Mouse (Mus musculus) CH12.LX (cell line): ENCODE data around the gene Aldh2. TPM values are rescaled to one million over a fixed set of nuclear protein-coding genes. Genes with fewer than 3 reads are reported as not detected.
A peak's percentile ranks its signal among the peaks of the same experiment; 100 is the strongest.

ENCODE experiments used
- DNase-seq: peaks from one replicate; pipeline ENCODE4 v3.0.0-alpha.2; 2013; ENCODE audit errors: extremely low read depth
- H3K27ac ChIP-seq: 2 replicates; pipeline ENCODE4 v1.5.1; 2012; ENCODE audit warnings: low read depth, mild to moderate bottlenecking, control low read depth, moderate library complexity; ENCODE audit not compliant: insufficient read depth
- H3K27me3 ChIP-seq: replicated peaks from 2 replicates; pipeline ENCODE3; 2012; ENCODE audit warnings: inconsistent platforms
- H3K36me3 ChIP-seq, 2 experiments: replicated peaks in 1 of 2; 2 replicates each; pipeline versions ENCODE3 to v1.6.1; 2012; ENCODE audit warnings: inconsistent platforms in 1 of 2, low read length in 1 of 2, mild to moderate bottlenecking in 1 of 2, mixed read lengths in 1 of 2, moderate library complexity in 1 of 2; ENCODE audit not compliant: control insufficient read depth in 1 of 2, insufficient read depth in 1 of 2
- H3K4me1 ChIP-seq, 2 experiments: 2 replicates each; pipeline ENCODE4 v1.6.1; 2012; ENCODE audit warnings: inconsistent platforms in 1 of 2, moderate library complexity in 1 of 2; ENCODE audit not compliant: insufficient read depth in 2 of 2, control insufficient read depth in 1 of 2
- H3K4me2 ChIP-seq: 2 replicates; pipeline ENCODE4 v1.6.1; 2012; ENCODE audit warnings: low read depth, mild to moderate bottlenecking, control low read depth; ENCODE audit not compliant: poor library complexity, insufficient read depth, severe bottlenecking
- H3K4me3 ChIP-seq, 3 experiments: fragments of 150-350 bp in 1 of 3; sonication (generic) in 1 of 3; replicated peaks in 1 of 3; 2 replicates each; pipeline versions ENCODE3 to v1.5.1; 2011 to 2012; ENCODE audit warnings: low read depth in 2 of 3, low read length in 2 of 3, mild to moderate bottlenecking in 2 of 3, moderate library complexity in 2 of 3, control low read depth in 1 of 3, improper control_type of control experiment in 1 of 3, inconsistent platforms in 1 of 3, mixed read lengths in 1 of 3; ENCODE audit not compliant: poor library complexity in 1 of 3
- H3K79me2 ChIP-seq: replicated peaks from 2 replicates; pipeline ENCODE4 v1.6.1; 2012; ENCODE audit warnings: mild to moderate bottlenecking, moderate library complexity; ENCODE audit not compliant: control insufficient read depth, poor library complexity, insufficient read depth, severe bottlenecking; ENCODE audit errors: extremely low read depth
- H3K9ac ChIP-seq: 2 replicates; pipeline ENCODE4 v1.6.1; 2012; ENCODE audit warnings: low read depth, mild to moderate bottlenecking, control low read depth, moderate library complexity; ENCODE audit not compliant: insufficient read depth
- H3K9me3 ChIP-seq: replicated peaks from 2 replicates; pipeline ENCODE3; 2012; ENCODE audit warnings: low read length, inconsistent platforms, mixed read lengths
- BHLHE40 ChIP-seq: IDR thresholded peaks from 2 replicates; pipeline ENCODE4 v1.6.1; 2011; ENCODE audit warnings: mild to moderate bottlenecking, low read depth, low read length, improper control_type of control experiment
- CHD1 ChIP-seq: IDR thresholded peaks from 2 replicates; pipeline ENCODE4 v1.6.1; 2012; ENCODE audit warnings: low read depth, low read length, improper control_type of control experiment, inconsistent platforms
- CHD2 ChIP-seq: IDR thresholded peaks from 2 replicates; pipeline ENCODE4 v1.6.1; 2011; ENCODE audit warnings: low read length, improper control_type of control experiment
- CTCF ChIP-seq, 2 experiments: IDR thresholded peaks in 1 of 2; conservative IDR thresholded peaks in 1 of 2; 2 replicates each; pipeline ENCODE4 v1.5.1; 2011 to 2012; ENCODE audit warnings: low read depth in 2 of 2, low read length in 2 of 2, improper control_type of control experiment in 1 of 2, inconsistent platforms in 1 of 2, mild to moderate bottlenecking in 1 of 2, moderate library complexity in 1 of 2
- E2F4 ChIP-seq: IDR thresholded peaks from 2 replicates; pipeline ENCODE4 v1.6.1; 2011; ENCODE audit warnings: low read depth, low read length, improper control_type of control experiment; ENCODE audit not compliant: insufficient replicate concordance
- ELF1 ChIP-seq: IDR thresholded peaks from 2 replicates; pipeline ENCODE4 v1.6.1; 2014; ENCODE audit warnings: low read depth, mild to moderate bottlenecking, inconsistent platforms, low read length, improper control_type of control experiment
- EP300 ChIP-seq: IDR thresholded peaks from 2 replicates; pipeline ENCODE4 v1.6.1; 2011; ENCODE audit warnings: low read length, improper control_type of control experiment
- ETS1 ChIP-seq: conservative IDR thresholded peaks from 2 replicates; pipeline ENCODE4 v1.6.1; 2012; ENCODE audit warnings: low read depth, mild to moderate bottlenecking, inconsistent platforms, low read length, improper control_type of control experiment, moderate library complexity
- GABPA ChIP-seq: IDR thresholded peaks from 2 replicates; pipeline ENCODE4 v1.6.1; 2012; ENCODE audit warnings: low read depth, low read length, improper control_type of control experiment, inconsistent platforms; ENCODE audit not compliant: insufficient replicate concordance
- HCFC1 ChIP-seq: IDR thresholded peaks from 2 replicates; pipeline ENCODE4 v1.6.1; 2012; ENCODE audit warnings: low read depth, mild to moderate bottlenecking, inconsistent platforms, low read length, improper control_type of control experiment
- IRF4 ChIP-seq: IDR thresholded peaks from 2 replicates; pipeline ENCODE4 v1.6.1; 2014; ENCODE audit warnings: low read depth, mild to moderate bottlenecking, inconsistent platforms, low read length, improper control_type of control experiment
- JUN ChIP-seq: IDR thresholded peaks from 2 replicates; pipeline ENCODE4 v1.6.1; 2011; ENCODE audit warnings: low read depth, mild to moderate bottlenecking, low read length, improper control_type of control experiment, moderate library complexity; ENCODE audit not compliant: insufficient read depth
- JUND ChIP-seq: conservative IDR thresholded peaks from 2 replicates; pipeline ENCODE4 v1.6.1; 2011; ENCODE audit warnings: low read depth, low read length, improper control_type of control experiment
- KAT2A ChIP-seq: IDR thresholded peaks from 2 replicates; pipeline ENCODE4 v1.6.1; 2012; ENCODE audit warnings: low read length, improper control_type of control experiment, inconsistent platforms; ENCODE audit not compliant: insufficient replicate concordance
- MAFK ChIP-seq: IDR thresholded peaks from 2 replicates; pipeline ENCODE4 v1.6.1; 2011; ENCODE audit warnings: low read length, improper control_type of control experiment; ENCODE audit not compliant: insufficient replicate concordance
- MAX ChIP-seq: IDR thresholded peaks from 2 replicates; pipeline ENCODE4 v1.6.1; 2011; ENCODE audit warnings: low read length, improper control_type of control experiment
- MAZ ChIP-seq: IDR thresholded peaks from 2 replicates; pipeline ENCODE4 v1.6.1; 2012; ENCODE audit warnings: low read depth, mild to moderate bottlenecking, inconsistent platforms, low read length, improper control_type of control experiment, moderate library complexity
- MEF2A ChIP-seq: IDR thresholded peaks from 2 replicates; pipeline ENCODE4 v1.6.1; 2014; ENCODE audit warnings: low read depth, mild to moderate bottlenecking, inconsistent platforms, low read length, improper control_type of control experiment, borderline replicate concordance
- MXI1 ChIP-seq: IDR thresholded peaks from 2 replicates; pipeline ENCODE4 v1.6.1; 2011; ENCODE audit warnings: mild to moderate bottlenecking, low read depth, low read length, improper control_type of control experiment
- MYC ChIP-seq: IDR thresholded peaks from 2 replicates; pipeline ENCODE4 v1.6.1; 2011; ENCODE audit warnings: low read depth, mild to moderate bottlenecking, improper control_type of control experiment, low read length
- NELFE ChIP-seq: IDR thresholded peaks from 2 replicates; pipeline ENCODE4 v1.6.1; 2011; ENCODE audit warnings: low read depth, low read length, improper control_type of control experiment
- NRF1 ChIP-seq: IDR thresholded peaks from 2 replicates; pipeline ENCODE4 v1.6.1; 2014; ENCODE audit warnings: low read depth, mild to moderate bottlenecking, inconsistent platforms, low read length, improper control_type of control experiment, moderate library complexity
- PAX5 ChIP-seq: IDR thresholded peaks from 2 replicates; pipeline ENCODE4 v1.6.1; 2012; ENCODE audit warnings: low read length, inconsistent platforms, mixed read lengths
- POLR2A ChIP-seq: IDR thresholded peaks from 2 replicates; pipeline ENCODE4 v1.6.1; 2011; ENCODE audit warnings: low read depth, mild to moderate bottlenecking, improper control_type of control experiment, low read length
- POLR2AphosphoS2 ChIP-seq: IDR thresholded peaks from 2 replicates; pipeline ENCODE4 v1.6.1; 2011; ENCODE audit warnings: low read depth, low read length, improper control_type of control experiment
- RAD21 ChIP-seq: IDR thresholded peaks from 2 replicates; pipeline ENCODE4 v1.6.1; 2011; ENCODE audit warnings: low read depth, mild to moderate bottlenecking, low read length, improper control_type of control experiment, moderate library complexity
- RCOR1 ChIP-seq: conservative IDR thresholded peaks from 2 replicates; pipeline ENCODE4 v1.6.1; 2012; ENCODE audit warnings: low read depth, mild to moderate bottlenecking, inconsistent platforms, low read length, improper control_type of control experiment
- SIN3A ChIP-seq: IDR thresholded peaks from 2 replicates; pipeline ENCODE4 v1.6.1; 2012; ENCODE audit warnings: low read length, improper control_type of control experiment, inconsistent platforms
- SMC3 ChIP-seq: IDR thresholded peaks from 2 replicates; pipeline ENCODE4 v1.6.1; 2011; ENCODE audit warnings: low read depth, low read length, improper control_type of control experiment
- TBP ChIP-seq: conservative IDR thresholded peaks from 2 replicates; pipeline ENCODE4 v1.6.1; 2011; ENCODE audit warnings: low read depth, low read length, improper control_type of control experiment
- TCF12 ChIP-seq: IDR thresholded peaks from 2 replicates; pipeline ENCODE4 v1.6.1; 2014; ENCODE audit warnings: low read depth, mild to moderate bottlenecking, inconsistent platforms, low read length, improper control_type of control experiment
- UBTF ChIP-seq: IDR thresholded peaks from 2 replicates; pipeline ENCODE4 v1.6.1; 2012; ENCODE audit warnings: low read depth, mild to moderate bottlenecking, inconsistent platforms, low read length, improper control_type of control experiment, moderate library complexity
- USF1 ChIP-seq: IDR thresholded peaks from 2 replicates; pipeline ENCODE4 v1.6.1; 2014; ENCODE audit warnings: low read depth, mild to moderate bottlenecking, inconsistent platforms, low read length, improper control_type of control experiment
- USF2 ChIP-seq: conservative IDR thresholded peaks from 2 replicates; pipeline ENCODE4 v1.6.1; 2011; ENCODE audit warnings: low read depth, low read length, improper control_type of control experiment
- ZC3H11A ChIP-seq: IDR thresholded peaks from 2 replicates; pipeline ENCODE4 v1.6.1; 2012; ENCODE audit warnings: low read depth, mild to moderate bottlenecking, inconsistent platforms, low read length, improper control_type of control experiment
- ZKSCAN1 ChIP-seq: IDR thresholded peaks from 2 replicates; pipeline ENCODE4 v1.6.1; 2012; ENCODE audit warnings: low read depth, inconsistent platforms, low read length, improper control_type of control experiment, borderline replicate concordance
- ZMIZ1 ChIP-seq: IDR thresholded peaks from 2 replicates; pipeline ENCODE4 v1.6.1; 2012; ENCODE audit warnings: low read depth, mild to moderate bottlenecking, inconsistent platforms, low read length, improper control_type of control experiment
- ZNF384 ChIP-seq: IDR thresholded peaks from 2 replicates; pipeline ENCODE4 v1.6.1; 2012; ENCODE audit warnings: low read depth, low read length, improper control_type of control experiment, inconsistent platforms
- dilution Hi-C: fragments of 300-500 bp; cut with MboI; formaldehyde crosslinking; loops from 2 replicates; pipeline ENCODE4 v1.14.3; 2020; ENCODE audit warnings: low sequenced_read_pairs; ENCODE audit not compliant: extremely low pct_unique_long_range_greater_than_20kb, extremely low pct_ligation_motif_present
- in situ Hi-C: fragments of 300-500 bp; cut with MboI; formaldehyde crosslinking; loops from 3 replicates; pipeline ENCODE4 v1.14.3; 2019; ENCODE audit warnings: low sequenced_read_pairs, low pct_ligation_motif_present, low pct_unique_long_range_greater_than_20kb, mixed read lengths
- polyA plus RNA-seq: library from polyadenylated mRNA; unstranded; fragments of >175 nt; gene quantifications from 2 replicates; pipeline ENCODE4 v1.2.1, GENCODE M21; 2012; ENCODE audit warnings: low read depth; ENCODE audit not compliant: insufficient read length
- total RNA-seq, 2 experiments: library from RNA; depleted of rRNA; stranded (reverse); fragments of 300-350 nt in 1 of 2; fragments of >200 nt in 1 of 2; gene quantifications; 2 replicates each; pipeline ENCODE4 v1.2.3; 2012 to 2014

The Aldh2 gene
- total and polyA plus RNA-seq, 3 experiments: 58.9 to 139 (median 73.9) TPM

- Histone ChIP-seq H3K27ac (no peak within 1 kb of the TSS), H3K9ac (peak within 1 kb of the TSS; percentile 82), H3K4me2 (peak within 1 kb of the TSS; percentile 67), H3K4me1 (peaks cover 6 to 22% of the 10 kb centered on the region in 2 experiments), H3K79me2 (no peaks in the 10 kb centered on the region), H3K36me3 (peaks cover 0 to 15% of the 10 kb centered on the region in 2 experiments), H3K4me3 (peak within 1 kb of the TSS; percentile 77 to 95 (median 83)), H3K9me3 (no peaks in the 10 kb centered on the region), H3K27me3 (no peaks in the 10 kb centered on the region)
- peak; percentile 74 for DNase-seq
- TF ChIP-seq SMC3 (no peak), CHD1 (no peak), ZNF384 (no peak), ELF1 (peak; percentile 88), JUND (no peak), MEF2A (0 out of 2 replicates have a peak, but pooled peaks have one; percentile 17), ETS1 (no peak), PAX5 (no peak), USF2 (no peak), RCOR1 (no peak), EP300 (no peak), ZKSCAN1 (no peak), RAD21 (no peak), JUN (no peak), MAFK (no peak), GABPA (no peak), POLR2A (peak; percentile 99), TBP (no peak), MAX (no peak), ZC3H11A (no peak), CTCF (conservative IDR thresholded peaks at IDR 0.05 in 1 of 2, IDR thresholded peaks at IDR 0.05 in 1 of 2; ENCODE audit: low read depth in 2 of 2, low read length in 2 of 2) (no peak; a peak in 1 of 4 replicates), HCFC1 (peak; percentile 71), TCF12 (peak; percentile 89), SIN3A (peak; percentile 71; the same call in 1 of the 2 replicates), MAZ (peak; percentile 76), UBTF (no peak), ZMIZ1 (peak; percentile 81), KAT2A (0 out of 2 replicates have a peak, but pooled peaks have one; percentile 45), MYC (no peak), NRF1 (peak; percentile 95), E2F4 (no peak), BHLHE40 (0 out of 2 replicates have a peak, but pooled peaks have one; percentile 7), NELFE (peak; percentile 98), CHD2 (no peak), USF1 (no peak), POLR2AphosphoS2 (peak; percentile 76; the same call in 1 of the 2 replicates), IRF4 (no peak), MXI1 (no peak; the same call in none of the 2 replicates)
- dilution Hi-C loops (no loop called here), in situ Hi-C loops (no loop called here)
Observed at GRCm38 (mm10) chr5:121618592-121619513, 25.2 kb upstream of the Aldh2 start, which contains the start of gene Acad12. TSS of gene Acad12 (minus strand) at chr5:121618938.
